Mouse (Mus musculus) bone marrow macrophage, adult 2 months (primary cell): Measurements from ENCODE around the gene Fam133b. TPM values are rescaled to one million over a fixed set of nuclear protein-coding genes. Genes with fewer than 3 reads are reported as not detected.
"Not testable (repeated sequence)": the region's sequence is repeated elsewhere in the genome, so short reads cannot be mapped to it uniquely, and the experiment has no call there.

ENCODE experiments used
- H3K27ac ChIP-seq: 2 replicates; pipeline ENCODE4 v1.5.1; 2012; ENCODE audit warnings: low read depth, low read length; ENCODE audit not compliant: insufficient read depth
- H3K4me1 ChIP-seq: 2 replicates; pipeline ENCODE4 v1.6.1; 2012; ENCODE audit warnings: low read length; ENCODE audit not compliant: control insufficient read depth, insufficient read depth
- H3K4me3 ChIP-seq: 2 replicates; pipeline ENCODE4 v1.5.1; 2012; ENCODE audit warnings: mild to moderate bottlenecking, low read length, moderate library complexity; ENCODE audit not compliant: insufficient read depth
- CTCF ChIP-seq: IDR thresholded peaks from 2 replicates; pipeline ENCODE4 v1.5.1; 2012; ENCODE audit warnings: low read depth, mild to moderate bottlenecking, low read length, moderate library complexity
- POLR2A ChIP-seq: IDR thresholded peaks from 2 replicates; pipeline ENCODE4 v1.6.1; 2012; ENCODE audit warnings: mild to moderate bottlenecking, low read depth, low read length, borderline replicate concordance
- polyA plus RNA-seq: library from polyadenylated mRNA; stranded (reverse); fragments of >200 nt; gene quantifications from 2 replicates; pipeline ENCODE4 v1.2.4, GENCODE M21; 2012; ENCODE audit not compliant: missing spikeins, insufficient read depth, insufficient read length

Gene Fam133b
- polyA plus RNA-seq, 1 experiment, result 26.0 TPM

GRCm38 (mm10) chr5:3516481-3517075 is 27.1 kb upstream of the Fam133b start:
- Histone ChIP-seq H3K4me1 (peaks cover 15% of the 10 kb centered on the region), H3K4me3 (no peak overlapping the region), H3K27ac (no peak overlapping the region)
- TF ChIP-seq CTCF (no peak), POLR2A (no peak)

- Histone ChIP-seq H3K27ac (no peak overlapping the region), H3K4me1 (0 out of 2 replicates have a peak, but pooled peaks cover 3% of the 10 kb centered on the region), H3K4me3 (no peak overlapping the region)
- TF ChIP-seq POLR2A (no peak), CTCF (no peak)
Measured at GRCm38 (mm10) chr5:3520493-3521359, 22.9 kb upstream of the Fam133b start.

- Histone ChIP-seq H3K4me1 (no peaks in the 10 kb centered on the region), H3K27ac (no peak overlapping the region), H3K4me3 (no peak overlapping the region)
- TF ChIP-seq POLR2A (no peak), CTCF (no peak)
Measured at GRCm38 (mm10) chr5:3521741-3522140, 21.9 kb upstream of the Fam133b start.

GRCm38 (mm10) chr5:3522826-3523225 is 20.8 kb upstream of the Fam133b start:
- H3K4me3 ChIP-seq, result no peak overlapping the region
- no peak overlapping the region for H3K27ac ChIP-seq
- H3K4me1 ChIP-seq, result no peaks in the 10 kb centered on the region
- TF ChIP-seq POLR2A (no peak), CTCF (no peak)

GRCm38 (mm10) chr5:3527041-3527691 is 16.5 kb upstream of the Fam133b start:
- TF ChIP-seq POLR2A (no peak), CTCF (no peak)
- H3K4me3 ChIP-seq, result no peak overlapping the region
- H3K4me1 ChIP-seq, result no peaks in the 10 kb centered on the region
- no peak overlapping the region for H3K27ac ChIP-seq

- no peak overlapping the region for H3K27ac ChIP-seq
- H3K4me3 ChIP-seq, result no peak overlapping the region
- TF ChIP-seq CTCF (no peak), POLR2A (no peak)
- H3K4me1 ChIP-seq, result no peaks in the 10 kb centered on the region
Measured at GRCm38 (mm10) chr5:3529585-3530189, 13.9 kb upstream of the Fam133b start.

- H3K27ac ChIP-seq, H3K4me3 ChIP-seq: not testable (repeated sequence)
Measured at GRCm38 (mm10) chr5:3532048-3532447, 11.6 kb upstream of the Fam133b start.

GRCm38 (mm10) chr5:3536592-3537212 is 6.9 kb upstream of the Fam133b start:
- TF ChIP-seq CTCF (no peak), POLR2A (no peak)
- H3K4me3 ChIP-seq, result no peak overlapping the region

More at GRCm38 (mm10) chr5:3532048-3532447, 11.6 kb upstream of the Fam133b start:
- H3K4me1 ChIP-seq, result not testable (repeated sequence)

More at GRCm38 (mm10) chr5:3536592-3537212, 6.9 kb upstream of the Fam133b start:
- H3K27ac ChIP-seq, result no peak overlapping the region
- peaks cover 10% of the 10 kb centered on the region for H3K4me1 ChIP-seq
